Mouse (Mus musculus): Measurements from ENCODE around the gene Bmper. TPM values are rescaled to one million over a fixed set of nuclear protein-coding genes. Genes with fewer than 3 reads are reported as not detected.

Gene Bmper
- polyA plus RNA-seq, 1 experiment from 2014 or later: 7.8 TPM

DNA sequence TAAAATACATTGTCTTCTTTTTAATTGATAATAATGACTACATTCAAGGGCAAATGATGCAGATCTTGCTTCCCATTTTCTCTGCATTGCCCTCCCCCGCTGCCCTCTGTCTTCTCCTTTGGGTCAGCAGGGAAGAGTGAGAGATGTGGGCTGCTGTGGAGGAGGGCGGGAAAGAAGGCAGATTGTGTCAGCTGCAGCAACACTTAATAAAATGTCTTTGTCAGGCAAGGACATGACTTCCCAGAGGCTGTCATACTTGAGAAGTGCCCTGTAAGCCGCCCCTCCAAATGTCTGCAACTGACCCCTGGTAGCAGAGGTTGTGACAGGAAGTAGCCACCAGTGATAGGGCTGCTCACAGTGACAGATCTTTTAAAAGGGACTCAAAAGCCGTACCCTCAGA lies 83.3 kb downstream of the Bmper start:
- H3K4me2 ChIP-seq: no peak overlapping the region
- no peak overlapping the region for H3K27ac ChIP-seq
- ATAC-seq (replicated peaks; ENCODE audit: insufficient number of reproducible peaks, insufficient read depth, low FRiP score, low read depth): no peak
- WGBS: 63% methylated on average over 4 of the region's 4 CpGs
- no peaks in the 10 kb centered on the region for H3K36me3 ChIP-seq
- no peaks in the 10 kb centered on the region for H3K27me3 ChIP-seq
- H3K4me1 ChIP-seq (replicated peaks): peaks cover 3% of the 10 kb centered on the region; the same call in 1 of the 2 replicates
- no peak overlapping the region for H3K4me3 ChIP-seq
- H3K9me3 ChIP-seq (replicated peaks): no peaks in the 10 kb centered on the region
- no peak overlapping the region for H3K9ac ChIP-seq

DNA sequence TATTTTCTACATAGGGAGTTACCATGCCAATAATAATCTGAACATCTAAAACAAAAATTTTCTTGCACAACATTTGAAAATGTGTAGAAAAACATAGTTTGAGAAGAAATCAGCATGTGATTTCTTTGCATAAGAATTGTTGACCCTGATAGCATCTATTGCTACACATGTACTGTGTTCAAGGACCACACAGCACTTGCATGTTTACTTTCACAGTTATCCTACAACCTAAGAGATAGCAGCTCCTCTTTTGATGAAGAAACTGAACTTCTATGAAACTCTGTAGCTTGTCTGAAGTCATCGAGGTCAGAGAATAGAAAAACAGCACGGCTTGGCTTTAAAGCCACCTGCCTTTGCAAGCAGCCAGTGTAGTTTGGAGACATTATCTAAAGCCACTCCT lies 85.0 kb downstream of the Bmper start:
- H3K9ac ChIP-seq: no peak overlapping the region
- H3K4me1 ChIP-seq (replicated peaks): peaks cover 3% of the 10 kb centered on the region; the same call in 1 of the 2 replicates
- no peak for ATAC-seq (replicated peaks; ENCODE audit: insufficient number of reproducible peaks, insufficient read depth, low FRiP score, low read depth)
- H3K27me3 ChIP-seq: no peaks in the 10 kb centered on the region
- H3K4me2 ChIP-seq: no peak overlapping the region
- H3K36me3 ChIP-seq: no peaks in the 10 kb centered on the region
- H3K9me3 ChIP-seq (replicated peaks): no peaks in the 10 kb centered on the region
- no peak overlapping the region for H3K4me3 ChIP-seq
- no peak overlapping the region for H3K27ac ChIP-seq
- WGBS: 73% methylated on average over 2 of the region's 2 CpGs

DNA sequence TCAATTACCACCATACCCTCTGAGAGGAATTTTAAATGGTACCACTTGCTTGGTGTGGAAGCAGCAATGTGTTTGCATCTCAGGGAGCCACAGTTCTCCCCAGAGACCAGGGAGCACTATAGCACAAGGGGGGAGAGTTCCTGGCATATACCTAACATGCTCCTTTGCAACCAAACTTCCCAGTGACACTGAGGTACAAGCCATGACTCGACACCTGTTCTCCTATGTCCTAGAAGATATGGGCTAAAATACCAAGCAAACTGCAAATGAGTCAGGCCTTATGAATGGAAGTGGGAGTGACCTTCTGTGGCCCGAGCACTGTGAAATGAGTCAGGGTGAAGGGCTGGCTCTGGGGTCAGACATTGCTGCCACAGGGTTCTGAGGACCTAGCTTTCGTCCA lies 88.1 kb downstream of the Bmper start:
- Histone ChIP-seq H3K9me3 (replicated peaks) (no peaks in the 10 kb centered on the region), H3K27me3 (no peaks in the 10 kb centered on the region), H3K36me3 (no peaks in the 10 kb centered on the region), H3K4me2 (no peak overlapping the region), H3K9ac (no peak overlapping the region), H3K27ac (no peak overlapping the region), H3K4me1 (replicated peaks) (0 out of 2 replicates have a peak, but pooled peaks cover 3% of the 10 kb centered on the region), H3K4me3 (no peak overlapping the region)
- ATAC-seq (replicated peaks; ENCODE audit: insufficient number of reproducible peaks, insufficient read depth, low FRiP score, low read depth): no peak
- WGBS: 80% methylated on average over 3 of the region's 3 CpGs

DNA sequence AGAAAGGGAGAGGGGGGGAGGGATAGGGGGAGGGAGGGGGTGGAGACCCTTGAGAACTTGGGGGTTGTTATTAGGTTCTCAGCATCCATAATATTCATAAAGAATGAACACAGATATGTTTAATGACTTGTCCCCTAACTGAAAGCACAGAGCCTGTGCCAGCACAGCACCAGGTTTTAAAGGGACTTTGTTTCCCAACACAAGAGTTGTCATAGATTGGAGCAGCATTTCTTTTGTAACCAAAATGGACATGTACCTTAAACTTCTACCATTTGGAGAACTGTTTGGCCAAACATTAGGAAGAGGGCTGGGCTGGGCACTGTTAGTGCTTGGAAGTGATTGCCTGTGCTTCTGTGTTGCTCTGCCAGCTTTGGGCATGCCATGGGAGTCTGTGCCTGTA lies 89.1 kb downstream of the Bmper start:
- H3K36me3 ChIP-seq: no peaks in the 10 kb centered on the region
- H3K4me3 ChIP-seq: no peak overlapping the region

DNA sequence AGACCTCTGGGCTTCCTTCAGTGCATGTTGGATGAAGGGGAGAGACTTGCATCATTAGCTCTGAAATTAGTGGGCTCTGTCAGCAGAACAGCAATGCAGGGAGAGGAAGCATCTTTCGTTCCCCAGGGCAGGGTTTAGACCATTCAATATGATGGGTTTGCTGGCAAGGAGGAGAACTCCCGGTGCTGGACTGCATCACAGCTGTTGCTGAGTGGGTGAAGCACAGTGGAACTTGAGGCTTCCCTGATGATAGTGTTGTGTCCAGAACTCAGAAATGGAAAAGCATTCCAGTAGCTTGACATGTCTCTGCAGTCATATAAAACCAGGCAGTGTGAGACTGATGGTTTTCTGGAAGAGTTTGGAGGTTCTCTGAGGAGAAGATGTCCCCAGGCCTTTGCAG lies 90.0 kb downstream of the Bmper start:
- no peaks in the 10 kb centered on the region for H3K4me1 ChIP-seq (replicated peaks)
- H3K9me3 ChIP-seq (replicated peaks): no peaks in the 10 kb centered on the region
- WGBS: 70% methylated on average over 2 of the region's 2 CpGs
- no peak overlapping the region for H3K9ac ChIP-seq
- ATAC-seq (replicated peaks; ENCODE audit: insufficient number of reproducible peaks, insufficient read depth, low FRiP score, low read depth): no peak
- H3K36me3 ChIP-seq: no peaks in the 10 kb centered on the region
- no peaks in the 10 kb centered on the region for H3K27me3 ChIP-seq
- H3K4me2 ChIP-seq: no peak overlapping the region
- no peak overlapping the region for H3K27ac ChIP-seq
- no peak overlapping the region for H3K4me3 ChIP-seq

More for the DNA sequence above, 89.1 kb downstream of the Bmper start:
- H3K27ac ChIP-seq: no peak overlapping the region
- no peak overlapping the region for H3K9ac ChIP-seq
- H3K4me1 ChIP-seq (replicated peaks): no peaks in the 10 kb centered on the region
- H3K9me3 ChIP-seq (replicated peaks): no peaks in the 10 kb centered on the region
- H3K4me2 ChIP-seq: no peak overlapping the region
- no peaks in the 10 kb centered on the region for H3K27me3 ChIP-seq
- no peak for ATAC-seq (replicated peaks; ENCODE audit: insufficient number of reproducible peaks, insufficient read depth, low FRiP score, low read depth)

DNA sequence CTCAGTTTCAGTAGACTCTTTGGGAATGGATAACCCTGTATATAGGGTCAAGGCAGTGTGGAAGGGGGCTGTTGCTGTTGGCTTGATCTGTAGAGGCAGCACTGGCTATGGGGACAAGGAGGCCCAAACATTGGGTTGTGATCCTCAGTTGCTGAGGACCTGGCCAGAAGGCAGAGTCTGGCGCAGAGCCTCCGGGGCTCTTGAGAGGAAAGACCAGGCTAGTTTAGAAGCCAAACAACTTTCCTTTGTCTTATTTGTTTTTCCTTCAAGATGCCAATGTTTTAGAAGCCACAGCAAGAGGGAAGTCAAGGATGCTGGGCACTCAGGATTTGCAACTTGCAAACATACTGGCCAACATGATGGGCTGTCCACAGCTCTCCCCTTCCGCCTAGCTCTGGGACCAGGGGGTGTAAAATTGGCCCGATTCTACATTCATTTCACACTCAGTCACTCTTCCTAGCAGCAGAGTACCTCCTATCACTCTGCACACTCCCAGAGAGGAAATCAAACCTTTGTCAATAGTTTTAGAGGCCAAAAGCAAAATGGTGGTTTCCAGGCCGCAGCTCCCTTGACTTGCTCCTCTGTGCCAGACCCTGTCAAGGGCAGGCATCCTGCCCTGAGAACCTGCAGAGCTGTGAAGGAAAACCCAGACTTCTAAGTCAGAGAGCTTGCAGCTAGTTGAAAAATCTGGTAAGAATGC lies 92.9 kb downstream of the Bmper start:
- Histone ChIP-seq H3K27ac (no peak overlapping the region), H3K4me1 (replicated peaks) (no peaks in the 10 kb centered on the region), H3K9ac (no peak overlapping the region), H3K36me3 (no peaks in the 10 kb centered on the region), H3K4me2 (no peak overlapping the region), H3K27me3 (no peaks in the 10 kb centered on the region), H3K9me3 (replicated peaks) (no peaks in the 10 kb centered on the region), H3K4me3 (no peak overlapping the region)
- WGBS: 92% methylated on average over 5 of the region's 5 CpGs
- ATAC-seq (replicated peaks; ENCODE audit: insufficient number of reproducible peaks, insufficient read depth, low FRiP score, low read depth): no peak

DNA sequence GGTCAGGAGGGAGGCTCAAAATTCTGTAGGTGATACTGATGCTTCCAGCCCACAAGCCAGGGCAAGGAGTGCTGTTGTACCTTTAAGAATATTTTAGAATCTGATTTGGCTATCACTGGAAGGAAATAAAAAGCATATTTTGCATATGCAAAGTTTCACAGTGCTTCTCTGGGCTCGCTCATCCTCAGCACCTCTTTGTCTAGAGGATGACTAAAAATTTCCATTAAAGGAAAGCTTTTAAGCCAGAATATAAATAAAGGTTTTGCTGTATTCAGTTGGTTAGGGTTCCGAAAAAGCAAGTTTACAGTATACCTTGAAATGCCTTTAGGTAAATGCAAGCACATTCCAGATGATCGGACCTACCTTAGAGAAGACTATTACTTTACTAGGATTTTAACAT lies 105.0 kb downstream of the Bmper start:
- Histone ChIP-seq H3K4me3 (no peak overlapping the region), H3K9ac (no peak overlapping the region), H3K27me3 (no peaks in the 10 kb centered on the region), H3K4me1 (replicated peaks) (no peaks in the 10 kb centered on the region), H3K4me2 (no peak overlapping the region), H3K9me3 (replicated peaks) (no peaks in the 10 kb centered on the region), H3K27ac (no peak overlapping the region), H3K36me3 (no peaks in the 10 kb centered on the region)
- no peak for ATAC-seq (replicated peaks; ENCODE audit: insufficient number of reproducible peaks, insufficient read depth, low FRiP score, low read depth)
- WGBS: 83% methylated on average over 3 of the region's 3 CpGs

DNA sequence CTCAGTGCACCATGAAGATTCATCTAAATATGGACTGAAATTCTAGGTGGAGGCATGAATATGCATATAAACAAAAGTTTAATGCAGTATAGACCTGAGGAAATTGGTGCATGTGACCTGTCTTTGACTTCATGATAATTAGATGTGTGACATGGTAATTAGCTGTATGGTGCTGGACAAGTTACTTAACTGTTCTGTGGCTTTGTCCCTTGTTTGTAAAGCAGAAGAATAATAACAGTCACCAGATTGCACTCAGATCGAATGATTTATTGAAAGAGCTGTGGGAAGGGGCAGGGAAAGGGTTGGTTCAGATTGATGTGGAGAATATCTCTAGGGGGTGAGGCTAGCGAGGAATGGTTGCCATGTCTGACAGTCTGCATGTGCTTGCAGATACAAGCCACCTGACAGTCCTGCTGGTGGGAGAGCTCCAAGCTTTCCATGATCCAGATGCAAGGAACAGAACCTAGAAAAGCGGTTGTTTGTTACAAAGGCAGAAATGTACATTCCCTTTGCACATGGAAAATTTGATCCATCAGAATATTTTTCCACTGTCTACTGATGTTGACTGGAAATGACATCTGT lies 110.3 kb downstream of the Bmper start:
- Histone ChIP-seq H3K4me3 (no peak overlapping the region), H3K27me3 (no peaks in the 10 kb centered on the region), H3K4me1 (replicated peaks) (no peaks in the 10 kb centered on the region), H3K9me3 (replicated peaks) (no peaks in the 10 kb centered on the region), H3K27ac (no peak overlapping the region), H3K9ac (no peak overlapping the region), H3K36me3 (no peaks in the 10 kb centered on the region), H3K4me2 (no peak overlapping the region)
- 73% methylated on average over 3 of the region's 3 CpGs for WGBS
- ATAC-seq (replicated peaks; ENCODE audit: insufficient number of reproducible peaks, insufficient read depth, low FRiP score, low read depth): no peak

DNA sequence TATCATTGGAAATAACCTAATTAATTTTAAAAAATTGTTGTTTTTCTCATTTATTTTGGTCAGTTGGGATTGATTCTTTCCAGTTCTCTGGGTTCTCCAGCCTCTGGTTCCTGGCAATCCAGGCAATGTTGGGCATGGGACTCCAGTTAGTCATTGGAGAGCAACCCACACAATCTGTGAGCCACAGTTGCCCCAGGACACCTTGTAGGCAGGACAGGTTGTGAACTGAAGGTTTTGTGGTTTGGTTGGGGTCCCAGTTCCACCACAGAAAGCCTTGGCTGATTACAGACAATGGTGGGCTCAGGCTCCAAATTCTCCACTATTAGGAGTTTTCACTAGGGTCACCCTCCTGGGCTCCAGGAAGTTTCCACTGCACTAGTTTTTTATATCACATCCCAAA lies 117.7 kb downstream of the Bmper start:
- no peaks in the 10 kb centered on the region for H3K27me3 ChIP-seq
- H3K36me3 ChIP-seq: no peaks in the 10 kb centered on the region
- no peak overlapping the region for H3K4me2 ChIP-seq
- no peak overlapping the region for H3K27ac ChIP-seq
- H3K4me3 ChIP-seq: no peak overlapping the region
- H3K9ac ChIP-seq: no peak overlapping the region
- peaks cover 10% of the 10 kb centered on the region for H3K4me1 ChIP-seq (replicated peaks)
- ATAC-seq (replicated peaks; ENCODE audit: insufficient number of reproducible peaks, insufficient read depth, low FRiP score, low read depth): no peak
- H3K9me3 ChIP-seq (replicated peaks): no peaks in the 10 kb centered on the region

DNA sequence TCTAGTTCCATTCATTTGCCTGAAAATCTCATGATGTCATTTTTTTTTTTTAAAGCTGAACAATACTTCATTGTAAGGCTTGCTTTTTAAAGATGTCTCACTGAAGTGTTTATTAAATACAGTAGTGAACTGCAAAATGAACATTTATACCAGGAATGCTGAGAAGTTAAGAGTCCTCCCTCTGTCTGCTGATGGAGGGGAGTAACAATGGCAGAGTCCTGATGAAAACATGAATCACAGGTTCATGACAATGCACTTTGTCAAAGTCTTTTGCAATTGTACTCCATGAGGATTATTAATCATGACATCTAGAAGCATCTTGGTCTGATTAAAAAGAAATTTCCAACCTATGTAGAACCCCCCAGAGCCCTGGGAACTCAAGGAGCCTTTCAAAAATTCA lies 118.4 kb downstream of the Bmper start:
- Histone ChIP-seq H3K27me3 (no peaks in the 10 kb centered on the region), H3K27ac (no peak overlapping the region), H3K9me3 (replicated peaks) (no peaks in the 10 kb centered on the region), H3K4me2 (no peak overlapping the region), H3K9ac (no peak overlapping the region), H3K36me3 (no peaks in the 10 kb centered on the region), H3K4me3 (no peak overlapping the region), H3K4me1 (replicated peaks) (peaks cover 12% of the 10 kb centered on the region)
- no peak for ATAC-seq (replicated peaks; ENCODE audit: insufficient number of reproducible peaks, insufficient read depth, low FRiP score, low read depth)

DNA sequence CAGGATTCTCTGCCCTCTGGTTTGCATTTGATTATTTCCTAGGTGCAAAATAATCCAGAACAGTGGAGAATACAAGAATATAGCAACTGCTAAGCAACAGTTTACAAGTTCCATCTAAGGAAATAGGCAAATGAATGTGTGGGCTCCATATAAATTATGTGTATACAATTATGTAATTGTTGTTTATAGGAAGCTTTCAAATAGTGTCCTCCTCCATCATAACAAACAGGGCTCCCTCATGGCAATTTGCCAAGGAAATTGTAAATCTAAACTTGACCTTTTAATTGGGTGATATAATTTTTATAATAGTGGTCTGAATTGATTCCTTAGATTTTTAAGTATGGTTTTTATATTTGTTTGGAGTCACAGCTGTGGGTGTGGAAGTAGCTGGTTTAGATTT lies 121.5 kb downstream of the Bmper start:
- Histone ChIP-seq H3K9me3 (replicated peaks) (no peaks in the 10 kb centered on the region), H3K27ac (peak overlapping the region; percentile 70; the same call in 1 of the 2 replicates), H3K36me3 (no peaks in the 10 kb centered on the region), H3K27me3 (no peaks in the 10 kb centered on the region), H3K4me2 (no peak overlapping the region), H3K9ac (no peak overlapping the region), H3K4me3 (no peak overlapping the region), H3K4me1 (replicated peaks) (peaks cover 12% of the 10 kb centered on the region)
- no peak for ATAC-seq (replicated peaks; ENCODE audit: insufficient number of reproducible peaks, insufficient read depth, low FRiP score, low read depth)
